Mouse (Mus musculus) liver, embryonic 11.5 days (tissue): ENCODE measurements at regions not wholly inside any gene's neighbourhood (a gene's known extent, or its start where the extent isn't known, plus 50 kb on each side); places are given as distances from the start of the nearest gene placed in this dataset.

Experiments
- ATAC-seq: fragments of 200-750 bp; cut with Nextera tagmentation; replicated peaks from 2 replicates; pipeline ENCODE4 v1.8.0; 2017; ENCODE audit warnings: moderate number of reproducible peaks, mild to moderate bottlenecking, moderate TSS enrichment, moderate library complexity; ENCODE audit not compliant: low FRiP score
- DNase-seq: peaks from one replicate; pipeline ENCODE4 v3.0.0-alpha.2; 2017; ENCODE audit warnings: low spot score
- H3K27ac ChIP-seq: fragments of 300-500 bp; sonication (generic); 2 replicates; pipeline ENCODE4 v1.5.1; 2014; ENCODE audit warnings: mild to moderate bottlenecking, low read depth, low read length, control low read depth
- H3K27me3 ChIP-seq: fragments of 300-500 bp; sonication (generic); replicated peaks from 2 replicates; pipeline ENCODE4 v1.6.1; 2014; ENCODE audit warnings: low read length, mixed read lengths; ENCODE audit not compliant: control insufficient read depth, insufficient read depth
- H3K36me3 ChIP-seq: fragments of 300-500 bp; sonication (generic); 2 replicates; pipeline ENCODE4 v1.6.1; 2014; ENCODE audit warnings: mild to moderate bottlenecking, low read length, moderate library complexity, mixed read lengths; ENCODE audit not compliant: control insufficient read depth, insufficient read depth
- H3K4me1 ChIP-seq: fragments of 300-500 bp; sonication (generic); replicated peaks from 2 replicates; pipeline ENCODE4 v1.6.1; 2014; ENCODE audit warnings: low read length, mixed read lengths; ENCODE audit not compliant: control insufficient read depth, insufficient read depth
- H3K4me2 ChIP-seq: fragments of 300-500 bp; sonication (generic); 2 replicates; pipeline ENCODE4 v1.6.1; 2014; ENCODE audit warnings: mild to moderate bottlenecking, control low read depth, moderate library complexity
- H3K4me3 ChIP-seq: fragments of 300-500 bp; sonication (generic); 2 replicates; pipeline ENCODE4 v1.5.1; 2014; ENCODE audit warnings: low read depth, low read length, control low read depth
- H3K9ac ChIP-seq: fragments of 300-500 bp; sonication (generic); 2 replicates; pipeline ENCODE4 v1.6.1; 2014; ENCODE audit warnings: low read depth, low read length, control low read depth
- H3K9me3 ChIP-seq: fragments of 300-500 bp; sonication (generic); 2 replicates; pipeline ENCODE4 v1.6.1; 2016; ENCODE audit warnings: low read length, inconsistent platforms, mixed read lengths; ENCODE audit not compliant: control insufficient read depth
- WGBS: fragments of 180-500 bp; shearing (Covaris S2); extraction: QIAGEN DNeasy Blood & Tissue Kit; methylation state at CpG from one replicate; pipeline ENCODE4 v1.1.7; 2014; 5-methylcytosine and 5-hydroxymethylcytosine counted together

DNA sequence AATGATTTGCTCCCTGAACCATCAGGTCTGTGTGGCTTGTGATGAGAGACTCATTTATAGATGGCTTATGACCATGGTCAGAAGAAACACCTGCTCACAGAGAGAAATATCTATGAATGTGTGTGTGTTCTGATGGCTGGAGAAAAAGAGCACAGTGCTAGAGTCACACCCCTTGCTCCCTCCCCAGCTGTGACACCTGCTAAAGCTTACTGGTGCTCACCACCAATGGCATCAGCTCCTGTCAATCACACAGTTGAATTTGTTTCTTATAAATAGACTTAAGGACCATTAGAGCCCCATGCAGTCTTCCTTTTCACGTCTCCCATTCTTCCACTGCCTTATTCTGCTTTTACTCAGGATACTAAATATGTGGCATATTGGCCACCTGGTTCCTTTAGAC, 654.3 kb downstream of the Cbln4 start:
- Histone ChIP-seq H3K4me2 (no peak overlapping the region), H3K9me3 (no peaks in the 10 kb centered on the region), H3K9ac (no peak overlapping the region), H3K4me3 (no peak overlapping the region), H3K4me1 (no peaks in the 10 kb centered on the region), H3K36me3 (no peaks in the 10 kb centered on the region), H3K27ac (no peak overlapping the region), H3K27me3 (no peaks in the 10 kb centered on the region)
- 61% methylated on average over 1 of the region's 1 CpGs for WGBS
- DNase-seq (no peak), ATAC-seq (no peak)

DNA sequence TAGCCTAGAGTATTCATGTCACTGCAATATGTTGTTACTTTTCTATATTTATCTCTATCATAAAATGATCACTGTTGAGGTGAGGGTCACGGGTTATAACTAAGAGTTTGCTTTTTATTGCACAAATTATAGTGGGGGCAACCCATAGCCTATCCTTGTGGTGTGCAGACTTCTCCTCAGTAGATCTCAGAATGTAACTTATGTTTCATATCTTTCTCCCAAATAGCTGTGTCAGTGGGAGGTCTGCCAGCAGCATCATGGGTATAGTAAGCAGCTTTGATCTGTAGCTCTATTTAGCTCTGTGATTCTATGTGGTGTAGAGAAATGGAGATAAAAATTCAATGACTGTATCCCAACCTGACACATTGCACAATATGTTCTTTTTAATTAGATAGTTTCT, 641.9 kb downstream of the Dok5 start:
- ATAC-seq (no peak), DNase-seq (no peak)
- Histone ChIP-seq H3K9ac (no peak overlapping the region), H3K4me3 (no peak overlapping the region), H3K4me1 (no peaks in the 10 kb centered on the region), H3K36me3 (no peaks in the 10 kb centered on the region), H3K27me3 (no peaks in the 10 kb centered on the region), H3K9me3 (no peaks in the 10 kb centered on the region), H3K4me2 (no peak overlapping the region), H3K27ac (no peak overlapping the region)
- 50% methylated on average over 1 of the region's 1 CpGs for WGBS

DNA sequence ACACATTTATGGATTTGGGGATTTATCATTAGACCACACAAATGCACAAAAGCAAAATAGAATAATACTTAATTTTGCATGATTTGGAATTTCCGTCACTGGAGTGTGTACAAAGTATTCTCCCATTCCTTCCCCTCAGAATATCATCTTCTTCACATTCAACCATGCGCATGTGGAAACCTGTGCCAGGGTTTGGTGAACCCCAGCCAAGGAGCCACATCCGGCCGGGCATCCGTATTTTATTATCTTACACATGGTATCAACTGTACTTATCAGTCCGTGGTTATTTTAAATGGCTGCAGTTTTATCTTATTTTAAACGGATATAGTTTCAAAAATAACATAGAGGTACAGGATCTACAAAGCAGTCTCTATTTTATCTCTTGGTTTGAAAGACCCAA, 641.4 kb downstream of the Dok5 start:
- H3K27me3 ChIP-seq: no peaks in the 10 kb centered on the region
- ATAC-seq: no peak
- 73% methylated on average over 7 of the region's 7 CpGs for WGBS
- H3K27ac ChIP-seq: no peak overlapping the region
- H3K4me1 ChIP-seq: no peaks in the 10 kb centered on the region
- no peak for DNase-seq
- no peaks in the 10 kb centered on the region for H3K36me3 ChIP-seq
- H3K4me2 ChIP-seq: no peak overlapping the region
- H3K4me3 ChIP-seq: no peak overlapping the region
- H3K9ac ChIP-seq: no peak overlapping the region
- no peaks in the 10 kb centered on the region for H3K9me3 ChIP-seq

DNA sequence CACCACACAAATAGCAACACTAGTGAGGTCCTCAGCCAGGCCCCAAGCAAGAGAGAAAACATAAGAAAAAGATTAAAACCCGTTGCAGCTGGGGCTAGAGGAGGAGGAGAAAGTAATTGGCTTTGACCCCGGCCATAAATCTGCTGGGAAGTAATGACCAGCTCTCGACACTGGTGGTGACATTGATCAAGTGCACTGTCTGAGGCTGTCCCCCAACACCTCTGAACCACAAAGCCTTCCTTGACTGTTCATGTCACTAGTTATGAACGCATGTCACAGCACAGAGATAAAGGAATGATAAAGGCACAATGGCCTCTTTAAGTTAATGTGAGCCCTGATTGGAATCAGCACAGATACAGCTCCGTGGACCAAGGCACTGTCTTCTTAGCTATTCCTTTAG, 640.1 kb downstream of the Dok5 start:
- Histone ChIP-seq H3K36me3 (no peaks in the 10 kb centered on the region), H3K9me3 (no peaks in the 10 kb centered on the region), H3K4me1 (no peaks in the 10 kb centered on the region), H3K4me3 (no peak overlapping the region), H3K4me2 (no peak overlapping the region), H3K27ac (no peak overlapping the region), H3K9ac (no peak overlapping the region), H3K27me3 (no peaks in the 10 kb centered on the region)
- no peak for DNase-seq
- ATAC-seq: no peak
- WGBS: 44% methylated on average over 5 of the region's 5 CpGs

DNA sequence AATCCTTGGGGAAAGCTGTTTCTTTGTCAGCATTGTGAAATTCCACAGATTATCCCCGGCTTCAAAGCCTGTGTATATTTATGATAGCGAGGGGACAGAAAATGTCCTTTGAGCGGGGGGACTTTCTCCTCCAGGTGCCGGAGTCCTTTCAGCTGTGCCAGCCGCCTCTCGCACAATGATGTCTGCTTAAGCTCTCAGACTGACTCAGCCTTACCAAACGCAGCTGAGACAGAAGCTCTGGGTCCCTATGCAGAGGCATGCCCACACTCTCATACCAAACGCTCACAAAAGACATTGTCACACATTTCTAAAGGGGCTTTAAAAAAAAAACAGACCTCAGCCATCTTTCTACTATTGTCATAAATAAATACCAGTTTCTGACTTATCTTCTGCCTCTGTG, 633.9 kb downstream of the Dok5 start:
- Histone ChIP-seq H3K27me3 (no peaks in the 10 kb centered on the region), H3K27ac (no peak overlapping the region), H3K4me2 (no peak overlapping the region), H3K9ac (no peak overlapping the region), H3K36me3 (no peaks in the 10 kb centered on the region), H3K4me3 (no peak overlapping the region), H3K4me1 (no peaks in the 10 kb centered on the region), H3K9me3 (no peaks in the 10 kb centered on the region; the same call in 1 of the 2 replicates)
- DNase-seq (no peak), ATAC-seq (no peak)
- WGBS: 64% methylated on average over 8 of the region's 8 CpGs

DNA sequence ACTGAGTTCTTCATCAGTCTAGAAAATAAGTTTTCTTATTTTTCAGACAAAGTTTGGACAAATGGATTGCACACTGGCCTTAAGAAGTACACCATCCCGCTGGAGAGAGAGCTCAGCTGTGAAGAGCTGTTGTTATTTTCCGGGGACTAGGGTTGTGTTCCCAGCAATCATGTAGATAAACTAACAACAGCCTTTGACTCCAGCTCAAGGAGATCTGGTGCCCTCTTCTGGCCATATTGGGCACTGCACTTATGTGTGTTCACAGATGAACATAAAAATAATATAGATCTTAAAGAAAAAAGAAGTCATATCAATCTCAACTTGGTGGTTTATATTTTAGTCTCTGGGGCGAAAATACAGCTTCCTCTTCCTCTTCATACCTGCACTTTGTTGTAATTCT, 633.0 kb downstream of the Dok5 start:
- no peak overlapping the region for H3K4me3 ChIP-seq
- no peak overlapping the region for H3K9ac ChIP-seq
- 77% methylated on average over 3 of the region's 3 CpGs for WGBS
- no peaks in the 10 kb centered on the region; the same call in 1 of the 2 replicates for H3K9me3 ChIP-seq
- no peak for ATAC-seq
- H3K27ac ChIP-seq: no peak overlapping the region
- no peak overlapping the region for H3K4me2 ChIP-seq
- H3K36me3 ChIP-seq: no peaks in the 10 kb centered on the region
- H3K4me1 ChIP-seq: no peaks in the 10 kb centered on the region
- no peaks in the 10 kb centered on the region for H3K27me3 ChIP-seq
- DNase-seq: no peak

DNA sequence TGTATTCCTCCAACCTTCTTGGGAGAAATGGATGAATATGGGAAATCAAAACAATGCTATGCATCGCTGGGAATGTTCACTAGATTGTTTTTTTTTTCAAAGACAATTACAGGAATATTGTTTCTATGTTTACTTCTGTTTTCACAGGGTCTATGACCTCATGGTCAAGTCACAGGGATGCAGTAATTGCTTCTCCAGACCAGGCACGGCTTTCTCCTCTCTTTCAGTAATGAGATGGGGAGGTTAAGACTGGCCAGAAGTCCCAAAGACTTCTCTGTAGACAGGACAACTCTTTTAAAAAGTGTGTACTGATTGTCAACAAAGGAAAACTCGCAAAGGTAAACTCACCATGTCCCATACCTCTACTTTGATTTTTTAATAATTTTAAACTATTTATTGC, 631.8 kb downstream of the Dok5 start:
- Histone ChIP-seq H3K9ac (no peak overlapping the region), H3K36me3 (no peaks in the 10 kb centered on the region), H3K27me3 (no peaks in the 10 kb centered on the region), H3K27ac (no peak overlapping the region), H3K4me3 (no peak overlapping the region), H3K4me2 (no peak overlapping the region), H3K4me1 (no peaks in the 10 kb centered on the region), H3K9me3 (no peaks in the 10 kb centered on the region; the same call in 1 of the 2 replicates)
- ATAC-seq (no peak), DNase-seq (no peak)
- WGBS: 75% methylated on average over 3 of the region's 3 CpGs

DNA sequence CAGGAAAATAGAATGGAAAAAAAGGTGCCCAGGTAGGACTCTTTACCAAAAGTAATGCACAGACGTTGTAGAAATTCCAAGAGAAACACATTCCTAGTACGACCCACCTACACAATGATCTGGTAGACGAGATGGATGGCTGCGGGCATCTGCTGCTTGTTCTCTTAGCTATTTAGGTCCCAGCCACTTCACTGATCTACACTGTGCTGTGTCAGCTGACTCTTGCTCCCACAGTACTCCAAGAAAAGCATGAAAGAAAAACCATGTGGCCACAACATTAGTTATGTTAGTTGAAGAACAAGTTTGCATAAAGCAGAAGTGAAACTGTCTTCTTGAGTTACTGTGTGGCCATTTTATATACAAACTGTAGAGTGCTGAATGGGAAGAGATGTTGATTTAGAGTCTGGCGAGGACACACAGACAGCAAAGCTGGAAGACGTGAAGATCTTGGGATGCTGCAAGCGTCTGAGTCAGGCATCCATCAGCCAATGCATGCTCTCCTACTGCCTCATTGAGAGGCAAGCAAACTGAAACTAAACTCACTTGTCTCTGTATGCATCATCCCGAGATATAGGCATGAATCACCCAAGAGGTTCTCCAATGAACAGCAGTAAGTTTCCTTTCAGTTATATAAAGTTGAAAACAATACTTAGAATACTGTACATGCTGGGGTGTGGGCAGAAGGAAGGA, 626.6 kb downstream of the Dok5 start:
- no peaks in the 10 kb centered on the region for H3K9me3 ChIP-seq
- H3K4me3 ChIP-seq: no peak overlapping the region
- no peak overlapping the region for H3K4me2 ChIP-seq
- H3K27ac ChIP-seq: no peak overlapping the region
- WGBS: 80% methylated on average over 8 of the region's 8 CpGs
- DNase-seq: no peak
- no peaks in the 10 kb centered on the region for H3K36me3 ChIP-seq
- no peaks in the 10 kb centered on the region for H3K4me1 ChIP-seq
- H3K27me3 ChIP-seq: no peaks in the 10 kb centered on the region
- H3K9ac ChIP-seq: no peak overlapping the region
- no peak for ATAC-seq

DNA sequence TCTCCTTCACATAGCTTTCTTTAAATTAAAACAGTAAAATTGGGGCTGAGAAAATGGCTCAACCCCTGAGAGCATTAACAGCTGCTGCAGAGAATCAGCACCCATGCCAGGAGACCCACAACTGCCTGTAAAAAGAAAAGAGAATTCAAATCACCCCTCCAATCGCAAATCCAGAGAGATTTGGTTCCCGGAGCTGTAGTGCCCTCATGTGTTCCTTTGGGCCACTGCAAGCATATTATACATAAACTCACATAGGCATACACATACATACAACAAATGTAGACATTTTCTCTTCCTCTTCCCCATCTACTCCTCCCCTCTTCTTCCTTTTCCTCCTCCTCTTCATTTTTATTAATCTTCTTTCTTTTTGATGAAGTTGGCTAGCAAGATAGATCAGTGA, 616.5 kb downstream of the Dok5 start:
- Histone ChIP-seq H3K4me2 (no peak overlapping the region), H3K4me1 (no peaks in the 10 kb centered on the region), H3K4me3 (no peak overlapping the region), H3K36me3 (no peaks in the 10 kb centered on the region), H3K27me3 (no peaks in the 10 kb centered on the region), H3K9ac (no peak overlapping the region), H3K27ac (no peak overlapping the region), H3K9me3 (no peaks in the 10 kb centered on the region)
- DNase-seq (no peak), ATAC-seq (no peak)
- 77% methylated on average over 2 of the region's 2 CpGs for WGBS
